Mouse (Mus musculus) gastrocnemius, adult 2 months (tissue): ENCODE results near the gene Cdk11b. TPM values are rescaled to one million over a fixed set of nuclear protein-coding genes. Genes with fewer than 3 reads are reported as not detected.
"Not testable (repeated sequence)": the region's sequence is repeated elsewhere in the genome, so short reads cannot be mapped to it uniquely, and the experiment has no call there.

ENCODE experiments used
- DNase-seq: peaks from one replicate; pipeline ENCODE4 v3.0.0; 2022
- H3K27ac ChIP-seq: fragments of 200-600 bp; 2 replicates; pipeline ENCODE4 v1.8.1; 2022; ENCODE audit warnings: mild to moderate bottlenecking
- H3K4me3 ChIP-seq: fragments of 200-600 bp; 2 replicates; pipeline ENCODE4 v1.8.1; 2022; ENCODE audit warnings: mild to moderate bottlenecking, moderate library complexity
- CTCF ChIP-seq: fragments of 200-600 bp; IDR thresholded peaks from 2 replicates; pipeline ENCODE4 v1.8.1; 2022; ENCODE audit warnings: antibody characterized with exemption, mild to moderate bottlenecking, moderate library complexity
- intact Hi-C: fragments of 180-260 bp; cut with DNase I; formaldehyde crosslinking; loops from one replicate; pipeline ENCODE4 v1.15.1; 2025
- total RNA-seq, 2 experiments: library from RNA; stranded (reverse); gene quantifications; 2 replicates each; pipeline ENCODE4 v1.2.3; 2021

Cdk11b gene
- total RNA-seq, 2 experiments from 2014 or later, result 28.4 to 32.0 TPM

- no peak for DNase-seq
- no peak overlapping the region for H3K4me3 ChIP-seq
- no peak overlapping the region for H3K27ac ChIP-seq
- intact Hi-C loops, result no loop called here
- TF ChIP-seq CTCF, result no peak
These were observed 5.6 kb downstream of the Cdk11b start for GRCm38 (mm10) chr4:155630267-155630666.

- intact Hi-C loops, result no loop called here
- Histone ChIP-seq H3K4me3 (no peak overlapping the region), H3K27ac (no peak overlapping the region)
- no peak for DNase-seq
- TF ChIP-seq CTCF, result no peak
These were observed 11.3 kb downstream of the Cdk11b start for GRCm38 (mm10) chr4:155635766-155636499.

- TF ChIP-seq CTCF, result no peak
- no peak overlapping the region for H3K4me3 ChIP-seq
- H3K27ac ChIP-seq, result no peak overlapping the region
- no peak for DNase-seq
- intact Hi-C loops, result no loop called here
These were observed 18.9 kb downstream of the Cdk11b start for GRCm38 (mm10) chr4:155643531-155643930.

- H3K27ac ChIP-seq, intact Hi-C loops, DNase-seq, H3K4me3 ChIP-seq: not testable (repeated sequence)
These were observed 20.7 kb downstream of the Cdk11b start, which contains the start of gene Gm10563 for GRCm38 (mm10) chr4:155645308-155645707. Gene Gm10563 (minus strand): TSS chr4:155645408.

- no peak overlapping the region for H3K27ac ChIP-seq
- H3K4me3 ChIP-seq, result no peak overlapping the region
- TF ChIP-seq CTCF, result no peak
- DNase-seq, result no peak
- intact Hi-C loops, result no loop called here
These were observed 21.1 kb downstream of the Cdk11b start for GRCm38 (mm10) chr4:155645721-155646120.

GRCm38 (mm10) chr4:155649355-155649754, 24.7 kb downstream of the Cdk11b start:
- no peak for TF ChIP-seq CTCF
- DNase-seq, result no peak
- H3K27ac ChIP-seq, result no peak overlapping the region
- no peak overlapping the region for H3K4me3 ChIP-seq
- intact Hi-C loops, result no loop called here

- peak; percentile 35 for DNase-seq
- no peak for TF ChIP-seq CTCF
- H3K4me3 ChIP-seq, result peak overlapping the region; percentile 72
- intact Hi-C loops, result no loop called here
- peak overlapping the region; percentile 16; the same call in 1 of the 2 replicates for H3K27ac ChIP-seq
These were observed 27.1 kb downstream of the Cdk11b start for GRCm38 (mm10) chr4:155651553-155652269.

GRCm38 (mm10) chr4:155652283-155653085, 27.8 kb downstream of the Cdk11b start:
- no peak for TF ChIP-seq CTCF
- peak overlapping the region; percentile 76 for H3K27ac ChIP-seq
- DNase-seq, result peak; percentile 28
- H3K4me3 ChIP-seq, result peak overlapping the region; percentile 72
- intact Hi-C loops, result no loop called here

- no peak; the same call in 1 of the 2 replicates for TF ChIP-seq CTCF
- Histone ChIP-seq H3K4me3 (peak within 1 kb of the TSS; percentile 72), H3K27ac (peak within 1 kb of the TSS; percentile 76)
- intact Hi-C loops, result no loop called here
- DNase-seq, result peak; percentile 77
These were observed 28.4 kb downstream of the Cdk11b start, which contains the start of gene Mmp23 for GRCm38 (mm10) chr4:155653086-155653450. Gene Mmp23 (minus strand): TSS chr4:155653384.

GRCm38 (mm10) chr4:155653451-155654182, 29.0 kb downstream of the Cdk11b start:
- peak; percentile 7; the same call in 1 of the 2 replicates for TF ChIP-seq CTCF
- intact Hi-C loops, result no loop called here
- peak overlapping the region; percentile 72 for H3K4me3 ChIP-seq
- peak; percentile 51 for DNase-seq
- H3K27ac ChIP-seq, result peak overlapping the region; percentile 76

GRCm38 (mm10) chr4:155654183-155654455, 29.5 kb downstream of the Cdk11b start:
- intact Hi-C loops, result no loop called here
- no peak for DNase-seq
- H3K27ac ChIP-seq, result peak overlapping the region; percentile 76
- peak overlapping the region; percentile 72 for H3K4me3 ChIP-seq
- TF ChIP-seq CTCF, result no peak
